Mouse (Mus musculus) C2C12 (cell line): Measurements from ENCODE around the gene Prkar1a.

Experiments used
- CTCF ChIP-seq: IDR thresholded peaks from one replicate; pipeline ENCODE4 v1.5.1; 2011; ENCODE audit not compliant: control insufficient read depth, insufficient read depth, insufficient read length
- FOSL1 ChIP-seq: IDR thresholded peaks from one replicate; pipeline ENCODE4 v1.8.0; 2011; ENCODE audit warnings: mild to moderate bottlenecking, low read length; ENCODE audit not compliant: poor library complexity, insufficient read depth, severe bottlenecking
- MAX ChIP-seq: IDR thresholded peaks from one replicate; pipeline ENCODE4 v1.6.1; 2011; ENCODE audit warnings: mild to moderate bottlenecking, control low read depth

DNA sequence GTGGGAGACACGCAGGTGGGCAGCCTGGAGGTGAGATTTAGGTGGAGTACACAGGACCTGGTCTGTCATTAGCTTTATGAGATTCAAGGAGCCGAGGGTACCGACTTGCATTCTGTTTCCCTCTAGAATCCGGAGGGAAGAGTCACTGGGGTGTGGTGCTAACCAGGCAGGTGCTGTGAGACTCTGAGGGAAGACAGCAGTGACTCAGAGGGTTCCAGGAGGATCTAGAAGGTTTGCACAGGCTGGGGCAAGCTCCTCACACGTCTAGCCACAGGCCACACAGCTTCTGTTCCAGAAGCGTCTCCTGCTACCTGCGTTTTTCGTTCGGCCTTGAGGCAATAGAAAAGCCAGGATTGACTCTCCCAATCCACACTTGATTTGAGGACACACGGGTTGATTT is 49.5 kb downstream of the Prkar1a start:
- TF ChIP-seq MAX (no peak), CTCF (no peak), FOSL1 (no peak)
